Mouse (Mus musculus): ENCODE results near the gene Mmaa.
A peak's percentile ranks its signal among the peaks of the same experiment; 100 is the strongest.

- TF ChIP-seq EP300 (IDR thresholded peaks at IDR 0.05; ENCODE audit: low read depth): no peak
- TF ChIP-seq CTCF (IDR thresholded peaks at IDR 0.05; ENCODE audit: low read depth): peak; percentile 26
Observed at GRCm38 (mm10) chr8:79299704-79300103, 5.0 kb upstream of the Mmaa start.

Measured in heart, postnatal 0 days (tissue).